Mouse (Mus musculus) liver, postnatal 0 days (tissue): ENCODE results near the gene Pcp2.

Experiments
- CTCF ChIP-seq: sonication (generic); IDR thresholded peaks from 2 replicates; pipeline ENCODE4 v1.5.1; 2016; ENCODE audit warnings: antibody characterized with exemption, low read depth
- EP300 ChIP-seq: IDR thresholded peaks from 2 replicates; pipeline ENCODE4 v1.6.1; 2016; ENCODE audit warnings: antibody characterized with exemption, low read depth, mild to moderate bottlenecking

- TF ChIP-seq CTCF (no peak), EP300 (no peak)
Observed at GRCm38 (mm10) chr8:3607822-3608221, 17.5 kb downstream of the Pcp2 start.
